Mouse (Mus musculus) CH12F3 (cell line): ENCODE results near the gene Wars.

ENCODE experiments used
- in situ Hi-C: fragments of 300-500 bp; cut with MboI; formaldehyde crosslinking; loops from 2 replicates; pipeline ENCODE4 v1.14.3; 2020; ENCODE audit warnings: low sequenced_read_pairs

Gene Wars

GRCm38 (mm10) chr12:108909846-108910433 is 16.0 kb upstream of the Wars start:
- in situ Hi-C loops = loop anchor here (10.0 kb wide), 2 partner anchors 405 to 1465 kb away; no protein-coding TSS in a partner anchor

GRCm38 (mm10) chr12:108906398-108906797 is 12.4 kb upstream of the Wars start:
- in situ Hi-C loops = loop anchor here (10.0 kb wide), 2 partner anchors 408 to 1468 kb away; no protein-coding TSS in a partner anchor

- in situ Hi-C loops = loop anchor here (10.0 kb wide), 2 partner anchors 409 to 1469 kb away; no protein-coding TSS in a partner anchor
Measured at GRCm38 (mm10) chr12:108905620-108906302, 11.8 kb upstream of the Wars start.

GRCm38 (mm10) chr12:108904276-108904653 is 10.3 kb upstream of the Wars start:
- in situ Hi-C loops = loop anchor here (10.0 kb wide), 2 partner anchors 411 to 1471 kb away; no protein-coding TSS in a partner anchor

- in situ Hi-C loops = loop anchor here (10.0 kb wide), 2 partner anchors 411 to 1471 kb away; no protein-coding TSS in a partner anchor
Measured at GRCm38 (mm10) chr12:108903600-108904275, 9.8 kb upstream of the Wars start.

GRCm38 (mm10) chr12:108902940-108903339 is 9.0 kb upstream of the Wars start:
- in situ Hi-C loops = loop anchor here (10.0 kb wide), 2 partner anchors 412 to 1472 kb away; no protein-coding TSS in a partner anchor

GRCm38 (mm10) chr12:108901346-108901745 is 7.4 kb upstream of the Wars start:
- in situ Hi-C loops = loop anchor here (10.0 kb wide), 2 partner anchors 413 to 1473 kb away; no protein-coding TSS in a partner anchor

GRCm38 (mm10) chr12:108896006-108896405 is 2.0 kb upstream of the Wars start:
- in situ Hi-C loops = no loop called here

- in situ Hi-C loops = no loop called here
Measured at GRCm38 (mm10) chr12:108894432-108894816, 450 bp upstream of the Wars start.

GRCm38 (mm10) chr12:108892989-108893714 is 822 bp downstream of the Wars start, which contains the start of gene Wdr25:
TSS of gene Wdr25 (plus strand) at chr12:108893631.
- in situ Hi-C loops = no loop called here

- in situ Hi-C loops = no loop called here
Measured at GRCm38 (mm10) chr12:108888632-108889031, 5.3 kb downstream of the Wars start.

- in situ Hi-C loops = no loop called here
Measured at GRCm38 (mm10) chr12:108887077-108887476, 6.9 kb downstream of the Wars start.

GRCm38 (mm10) chr12:108885906-108886305 is 8.1 kb downstream of the Wars start:
- in situ Hi-C loops = no loop called here

- in situ Hi-C loops = no loop called here
Measured at GRCm38 (mm10) chr12:108882776-108883175, 11.2 kb downstream of the Wars start.

- in situ Hi-C loops = no loop called here
Measured at GRCm38 (mm10) chr12:108881192-108881591, 12.8 kb downstream of the Wars start.

- in situ Hi-C loops = no loop called here
Measured at GRCm38 (mm10) chr12:108880606-108881005, 13.4 kb downstream of the Wars start.

GRCm38 (mm10) chr12:108879138-108879537 is 14.8 kb downstream of the Wars start:
- in situ Hi-C loops = no loop called here

GRCm38 (mm10) chr12:108873122-108873521 is 20.9 kb downstream of the Wars start:
- in situ Hi-C loops = no loop called here

GRCm38 (mm10) chr12:108869575-108869974 is 24.4 kb downstream of the Wars start:
- in situ Hi-C loops = no loop called here

GRCm38 (mm10) chr12:108865007-108865494 is 28.9 kb downstream of the Wars start:
- in situ Hi-C loops = no loop called here

- in situ Hi-C loops = no loop called here
Measured at GRCm38 (mm10) chr12:108858486-108858885, 35.5 kb downstream of the Wars start.
